Mouse (Mus musculus): ENCODE data around the gene Brd4.

Gene Brd4

GRCm38 (mm10) chr17:32169518-32170225 is 114.8 kb downstream of the Brd4 start:
- DNase-seq (ENCODE audit: low read depth, low spot score): no peak

GRCm38 (mm10) chr17:32166687-32167086 is 117.8 kb downstream of the Brd4 start, which contains the start of gene Notch3:
Gene Notch3 (minus strand): TSS chr17:32166852.
- DNase-seq (ENCODE audit: low read depth, low spot score): no peak

- DNase-seq (ENCODE audit: low read depth, low spot score): no peak
Measured at GRCm38 (mm10) chr17:32165803-32166595, 118.5 kb downstream of the Brd4 start.

GRCm38 (mm10) chr17:32165266-32165802 is 119.2 kb downstream of the Brd4 start:
- DNase-seq (ENCODE audit: low read depth, low spot score): no peak

- DNase-seq (ENCODE audit: low read depth, low spot score): no peak
Measured at GRCm38 (mm10) chr17:32164780-32165179, 119.7 kb downstream of the Brd4 start.

GRCm38 (mm10) chr17:32163910-32164650 is 120.4 kb downstream of the Brd4 start:
- no peak for DNase-seq (ENCODE audit: low read depth, low spot score)

GRCm38 (mm10) chr17:32162112-32162850 is 122.2 kb downstream of the Brd4 start:
- DNase-seq (ENCODE audit: low read depth, low spot score): no peak

- no peak for DNase-seq (ENCODE audit: low read depth, low spot score)
Measured at GRCm38 (mm10) chr17:32160882-32161281, 123.6 kb downstream of the Brd4 start.

GRCm38 (mm10) chr17:32158841-32159240 is 125.7 kb downstream of the Brd4 start:
- DNase-seq (ENCODE audit: low read depth, low spot score): no peak

- DNase-seq (ENCODE audit: low read depth, low spot score): no peak
Measured at GRCm38 (mm10) chr17:32146718-32147117, 137.8 kb downstream of the Brd4 start.
